Mouse (Mus musculus): ENCODE data around the gene Ubc. TPM values are rescaled to one million over a fixed set of nuclear protein-coding genes. Genes with fewer than 3 reads are reported as not detected.

Ubc gene
- total RNA-seq, 2 experiments from 2014 or later, result 110 to 258 TPM

DNA sequence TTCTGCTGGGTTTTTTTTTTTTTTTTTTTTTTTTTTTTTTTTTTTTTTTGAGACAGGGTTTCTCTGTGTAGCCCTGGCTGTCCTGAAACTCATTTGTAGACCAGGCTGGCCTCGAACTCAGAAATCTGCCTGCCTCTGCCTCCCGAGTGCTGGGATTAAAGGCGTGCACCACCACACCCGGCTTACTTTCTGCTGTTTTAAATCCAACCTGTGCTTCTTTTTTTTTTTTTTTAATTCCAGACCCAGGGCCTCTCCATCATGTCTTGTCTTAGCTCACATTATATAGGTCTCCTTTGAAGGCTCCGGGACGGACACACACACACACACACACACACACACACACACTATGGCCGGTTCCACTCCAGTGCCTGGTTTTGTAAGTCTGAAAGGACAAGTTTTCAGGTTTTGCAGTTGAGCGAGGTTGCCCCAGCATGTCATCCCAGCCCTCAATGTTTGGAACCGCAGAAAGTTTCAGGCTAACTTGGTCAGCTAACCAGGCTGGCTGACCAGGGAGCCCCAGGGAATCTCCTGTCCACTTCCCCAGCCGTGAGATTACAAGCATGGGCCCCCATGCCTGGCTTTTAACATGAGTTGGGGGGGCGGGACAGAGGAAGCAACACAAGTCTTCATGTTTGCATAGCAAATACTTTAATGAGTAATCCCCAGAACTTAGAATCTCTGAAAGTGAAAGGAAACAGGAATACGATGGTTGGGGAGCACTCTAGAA, 32.3 kb downstream of the Ubc start:
- no peak for ATAC-seq (replicated peaks; ENCODE audit: low FRiP score, low TSS enrichment, poor library complexity, severe bottlenecking)

DNA sequence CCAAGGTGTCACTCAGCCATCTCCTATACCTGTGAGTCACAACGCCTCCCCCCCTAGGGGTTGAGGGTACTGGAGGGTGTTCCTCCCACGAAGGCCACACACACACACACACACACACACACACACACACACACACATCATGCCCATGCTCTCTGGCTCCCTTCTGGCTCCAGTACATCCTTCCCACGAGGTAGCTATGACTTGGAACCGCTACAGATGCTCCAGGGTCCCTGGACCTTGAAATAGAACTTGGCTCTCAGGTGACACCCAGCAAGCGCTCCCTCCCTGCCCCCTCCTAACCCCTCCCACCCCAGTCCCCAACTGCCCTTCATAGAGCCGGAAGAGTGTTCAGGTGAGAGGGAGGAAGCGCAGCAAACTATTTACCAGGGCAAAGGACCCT, 34.4 kb downstream of the Ubc start:
- no peak for ATAC-seq (replicated peaks; ENCODE audit: low FRiP score, low TSS enrichment, poor library complexity, severe bottlenecking)

DNA sequence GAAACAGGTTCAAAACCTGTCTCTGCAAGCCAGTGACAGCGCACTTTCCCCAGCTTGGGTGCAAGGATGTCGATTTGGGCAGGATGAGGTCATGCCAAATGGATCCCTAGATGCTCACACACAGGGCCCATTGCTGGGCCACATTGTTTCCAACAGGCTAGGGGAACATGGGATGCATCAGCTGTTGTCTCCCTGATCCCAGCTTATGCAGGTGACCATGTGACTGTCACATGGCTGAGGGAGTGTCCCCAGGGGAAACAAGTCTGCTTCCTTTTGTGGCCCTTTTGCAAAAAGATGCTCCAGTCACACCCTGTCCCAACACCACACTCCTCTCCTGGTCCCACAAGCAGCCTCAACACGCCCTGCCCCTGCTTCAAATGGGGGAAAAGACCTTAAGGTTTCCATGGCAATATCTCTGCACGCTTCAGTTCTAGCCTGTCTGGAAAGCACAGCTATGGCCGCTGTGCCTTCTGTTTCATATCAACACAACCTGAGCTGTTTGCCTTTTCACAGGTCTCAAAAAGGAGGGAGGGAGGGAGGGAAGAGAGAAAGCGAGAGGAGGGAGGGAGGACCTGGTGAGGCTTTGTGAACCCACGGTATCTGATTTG, 35.0 kb downstream of the Ubc start:
- no peak for ATAC-seq (replicated peaks; ENCODE audit: low FRiP score, low TSS enrichment, poor library complexity, severe bottlenecking)

DNA sequence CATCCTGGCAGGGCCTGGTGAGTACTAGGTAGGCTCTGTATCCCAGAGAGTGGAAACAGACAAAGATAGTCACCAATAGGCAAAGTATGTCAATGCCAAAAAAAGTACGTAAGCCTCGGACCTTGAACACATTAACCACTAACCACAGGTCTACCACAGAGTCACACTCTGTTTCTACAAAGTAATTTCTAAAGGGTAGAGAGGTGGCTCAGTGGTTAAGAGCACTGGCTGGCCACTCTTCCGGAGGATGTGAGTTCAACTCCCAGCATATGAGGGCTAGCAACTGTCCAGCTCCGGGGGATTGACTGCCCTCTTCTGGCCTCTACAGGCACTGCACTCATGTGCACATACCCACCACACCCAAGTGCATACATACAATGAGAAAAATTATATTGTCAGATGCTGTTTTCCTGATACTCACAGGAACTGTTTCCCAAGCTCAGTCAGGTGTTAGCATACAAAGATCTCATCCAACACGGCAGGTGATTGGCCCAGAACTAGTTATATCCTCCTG, 37.2 kb downstream of the Ubc start:
- ATAC-seq (replicated peaks; ENCODE audit: low FRiP score, low TSS enrichment, poor library complexity, severe bottlenecking), result no peak

DNA sequence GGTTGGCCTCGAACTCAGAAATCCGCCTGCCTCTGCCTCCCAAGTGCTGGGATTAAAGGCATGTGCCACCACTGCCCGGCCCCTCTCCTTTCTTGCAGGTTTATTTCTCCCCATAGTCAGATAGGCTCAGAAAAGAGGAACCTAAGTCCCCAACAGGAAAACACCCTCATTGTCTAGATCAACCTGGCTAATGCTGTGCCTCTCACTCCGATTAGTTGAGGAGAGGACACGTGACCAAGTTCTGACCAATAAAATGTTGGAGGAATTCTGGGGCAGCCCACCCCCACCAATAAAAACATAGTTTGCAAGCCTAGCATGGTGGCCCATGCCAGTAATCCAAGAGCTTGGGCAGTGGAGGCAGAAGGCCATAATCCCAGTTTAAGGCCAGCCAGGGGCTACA, 38.1 kb downstream of the Ubc start:
- no peak for ATAC-seq (replicated peaks; ENCODE audit: low FRiP score, low TSS enrichment, poor library complexity, severe bottlenecking)

DNA sequence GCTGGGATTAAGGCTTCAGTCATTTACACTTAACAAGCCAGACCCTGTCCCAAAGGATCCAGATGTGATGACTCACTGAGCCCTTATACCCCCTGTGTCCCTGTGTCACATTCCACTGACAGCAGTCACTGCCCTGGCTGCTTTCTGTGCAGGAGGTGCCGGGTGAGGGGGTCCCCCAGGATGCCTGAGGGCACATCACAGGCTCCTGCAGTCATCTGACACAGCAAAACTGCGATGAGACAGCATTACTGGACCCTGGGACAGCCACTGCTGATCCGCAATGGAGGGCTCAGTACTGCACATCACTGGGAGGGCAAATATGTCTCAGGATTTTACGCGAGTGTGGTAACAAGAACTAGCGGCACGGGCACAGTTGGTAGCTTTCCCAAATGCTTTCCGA, 38.9 kb downstream of the Ubc start:
- ATAC-seq (replicated peaks; ENCODE audit: low FRiP score, low TSS enrichment, poor library complexity, severe bottlenecking), result no peak

GRCm38 (mm10) chr5:125349391-125349790, 40.6 kb downstream of the Ubc start:
- ATAC-seq (replicated peaks; ENCODE audit: low FRiP score, low TSS enrichment, poor library complexity, severe bottlenecking), result no peak

- ATAC-seq (replicated peaks; ENCODE audit: low FRiP score, low TSS enrichment, poor library complexity, severe bottlenecking), result peak; percentile 61
Measured at GRCm38 (mm10) chr5:125348487-125348886, 41.5 kb downstream of the Ubc start.

DNA sequence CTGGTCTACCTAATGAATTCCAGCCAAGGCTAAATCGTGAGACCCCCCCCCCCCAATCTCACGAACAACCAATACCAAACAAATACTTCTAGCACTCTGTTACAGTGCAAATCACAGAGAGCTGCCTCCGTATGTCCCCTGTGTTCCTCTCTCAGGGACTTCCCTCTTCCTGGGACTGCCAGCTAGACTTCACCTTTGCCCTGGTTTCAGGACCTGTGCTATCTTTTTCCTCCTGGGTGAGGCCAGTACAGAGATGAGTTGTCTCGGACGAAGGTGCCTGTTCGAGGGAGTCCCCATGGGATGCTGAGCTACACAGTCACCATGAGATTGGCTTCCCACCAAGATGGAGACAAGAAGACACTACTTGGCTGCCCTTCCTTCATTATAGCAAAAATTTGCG, 41.9 kb downstream of the Ubc start:
- no peak for ATAC-seq (replicated peaks; ENCODE audit: low FRiP score, low TSS enrichment, poor library complexity, severe bottlenecking)

DNA sequence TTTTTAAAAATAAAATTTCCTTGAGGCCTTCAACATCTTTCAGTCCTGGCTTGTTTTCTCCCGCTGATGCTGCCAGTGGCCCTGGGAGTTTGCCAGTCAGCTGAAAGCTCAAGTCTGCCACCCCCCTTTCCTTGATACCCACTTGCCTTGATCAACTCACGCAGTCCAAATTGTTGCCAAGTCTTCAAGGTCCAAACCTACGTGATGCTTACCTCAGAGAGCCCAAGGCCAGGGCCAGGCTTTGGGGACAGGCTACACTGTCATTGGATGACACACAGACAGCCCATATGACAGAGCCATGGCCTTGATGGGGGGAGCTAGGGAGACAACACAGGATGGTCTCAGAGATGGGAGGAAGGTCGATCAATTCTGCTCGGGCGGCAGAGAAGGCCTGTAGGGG, 45.7 kb downstream of the Ubc start:
- ATAC-seq (replicated peaks; ENCODE audit: low FRiP score, low TSS enrichment, poor library complexity, severe bottlenecking), result no peak

DNA sequence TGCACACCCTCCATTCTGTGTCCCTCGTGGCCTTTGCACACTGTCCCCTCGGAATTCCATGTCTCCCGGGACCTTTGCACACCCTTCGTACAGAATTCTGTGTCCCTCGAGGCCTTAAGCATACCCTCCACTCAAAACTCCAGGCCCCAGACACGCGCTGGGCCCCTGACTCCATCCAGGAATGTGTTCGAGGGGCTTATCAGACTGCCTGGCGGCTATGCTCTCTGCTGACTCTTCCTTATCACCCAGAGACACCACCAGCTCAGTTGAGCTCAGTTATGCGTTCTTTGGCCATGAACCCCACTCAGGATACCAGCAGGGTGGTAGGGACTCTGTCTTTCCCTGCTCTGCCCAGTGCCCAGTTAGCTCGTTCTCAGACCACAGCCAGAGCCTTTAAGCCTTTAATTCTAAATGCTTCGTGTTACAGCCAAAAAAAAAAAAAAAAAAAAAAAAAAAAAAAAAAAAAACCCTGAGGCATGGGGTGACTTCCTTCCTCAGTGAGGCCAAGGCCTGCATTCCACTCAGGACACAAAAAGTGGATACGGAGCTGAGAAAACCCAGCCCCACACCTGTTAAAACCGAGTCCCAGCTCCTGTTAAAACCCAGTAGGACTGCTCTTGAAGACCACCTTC, 48.4 kb downstream of the Ubc start:
- peak; percentile 58 for ATAC-seq (replicated peaks; ENCODE audit: low FRiP score, low TSS enrichment, poor library complexity, severe bottlenecking)

DNA sequence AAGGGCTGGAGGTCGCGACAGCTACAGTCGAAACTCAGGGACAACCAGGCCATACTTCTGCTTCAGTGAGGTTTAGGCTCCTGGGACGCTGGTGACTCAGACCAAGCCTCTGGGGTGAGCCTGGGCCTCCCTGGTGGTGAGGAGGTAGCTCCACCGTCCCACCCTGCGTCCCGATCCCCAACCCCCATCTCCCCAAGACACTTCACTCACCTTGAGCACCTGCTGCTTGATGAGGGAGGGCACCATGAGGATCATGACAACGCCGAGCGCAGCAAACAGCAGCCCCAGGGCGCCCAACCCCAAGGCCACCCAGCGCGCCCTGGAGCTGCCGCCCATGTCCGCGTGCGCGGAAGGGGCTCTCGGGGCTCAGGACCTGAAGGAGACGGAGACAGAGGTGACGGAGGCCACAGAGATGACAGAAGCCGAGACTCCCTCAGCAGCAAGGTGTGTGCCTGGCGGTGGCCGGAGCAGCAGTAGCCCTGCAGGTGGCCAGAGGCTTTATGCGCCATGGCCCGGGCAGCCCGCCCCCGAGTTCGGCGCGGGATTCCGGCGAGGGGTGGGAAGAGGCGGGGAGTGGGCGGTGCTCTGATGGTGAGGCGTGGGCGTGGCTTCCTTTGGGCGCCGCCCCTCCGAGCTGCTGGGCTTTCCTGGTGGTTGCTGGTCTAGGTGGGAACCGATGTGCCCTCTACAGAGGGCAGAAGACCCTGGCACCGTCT, 49.3 kb downstream of the Ubc start, which contains the start of gene Scarb1:
Gene Scarb1, minus strand, starts transcription at position 548 of the 716 bp plus-strand sequence.
- peak; percentile 57 for ATAC-seq (replicated peaks; ENCODE audit: low FRiP score, low TSS enrichment, poor library complexity, severe bottlenecking)

DNA sequence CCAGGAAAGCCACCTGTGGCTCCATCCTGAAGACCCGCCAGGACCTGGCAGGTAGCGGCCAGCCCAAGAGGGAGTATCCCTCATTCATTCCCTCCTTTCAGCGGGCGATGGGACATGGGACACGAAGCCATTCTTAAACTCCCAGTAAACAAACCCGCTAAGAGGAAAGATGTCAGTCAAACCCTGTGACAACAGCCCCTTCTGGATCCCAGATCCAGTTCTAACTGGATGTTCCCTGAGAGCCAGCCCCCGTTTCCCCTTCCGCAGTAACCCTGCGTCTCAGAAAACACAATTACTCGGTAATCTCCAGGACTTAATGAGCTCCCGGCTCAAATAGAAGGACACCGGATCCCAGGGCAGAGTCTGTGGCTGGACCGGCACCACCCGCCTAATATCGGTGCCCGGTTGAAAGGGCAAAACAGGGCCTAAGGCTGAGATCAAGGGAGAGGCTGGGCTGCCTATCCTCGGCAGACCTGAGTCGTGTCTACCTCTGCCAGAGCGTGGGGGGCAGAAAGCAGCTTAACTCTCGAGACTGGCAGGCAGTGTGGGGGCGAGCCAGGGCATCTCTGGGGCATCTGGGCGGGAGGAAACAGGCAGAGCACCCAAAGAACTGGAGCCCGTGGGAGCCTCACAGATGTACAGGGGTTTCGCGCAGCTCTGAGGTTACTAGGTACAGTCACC, 50.0 kb downstream of the Ubc start:
- 0 out of 2 replicates have a peak, but pooled peaks have one; percentile 3 for ATAC-seq (replicated peaks; ENCODE audit: low FRiP score, low TSS enrichment, poor library complexity, severe bottlenecking)

GRCm38 (mm10) chr5:125339108-125339751, 50.8 kb downstream of the Ubc start:
- ATAC-seq (replicated peaks; ENCODE audit: low FRiP score, low TSS enrichment, poor library complexity, severe bottlenecking), result peak; percentile 45

GRCm38 (mm10) chr5:125337526-125337925, 52.5 kb downstream of the Ubc start:
- ATAC-seq (replicated peaks; ENCODE audit: low FRiP score, low TSS enrichment, poor library complexity, severe bottlenecking), result no peak

- no peak for ATAC-seq (replicated peaks; ENCODE audit: low FRiP score, low TSS enrichment, poor library complexity, severe bottlenecking)
Measured at GRCm38 (mm10) chr5:125337012-125337411, 53.0 kb downstream of the Ubc start.
